Mouse (Mus musculus) spleen, adult 18-20 months (tissue): ENCODE data around the gene Hist1h2be.
"Not testable (repeated sequence)": the region's sequence is repeated elsewhere in the genome, so short reads cannot be mapped to it uniquely, and the experiment has no call there.

Experiments
- DNase-seq, 2 experiments: peaks; one replicate each; pipeline ENCODE4 v3.0.0; 2022; ENCODE audit warnings: mixed read lengths in 2 of 2

Hist1h2be gene

GRCm38 (mm10) chr13:23591886-23592285 lies 29.0 kb downstream of the Hist1h2be start:
- not testable (repeated sequence) for DNase-seq

GRCm38 (mm10) chr13:23591206-23591605 lies 29.7 kb downstream of the Hist1h2be start:
- no peak for DNase-seq

GRCm38 (mm10) chr13:23586940-23587225 lies 34.0 kb downstream of the Hist1h2be start:
- DNase-seq = no peak

DNA sequence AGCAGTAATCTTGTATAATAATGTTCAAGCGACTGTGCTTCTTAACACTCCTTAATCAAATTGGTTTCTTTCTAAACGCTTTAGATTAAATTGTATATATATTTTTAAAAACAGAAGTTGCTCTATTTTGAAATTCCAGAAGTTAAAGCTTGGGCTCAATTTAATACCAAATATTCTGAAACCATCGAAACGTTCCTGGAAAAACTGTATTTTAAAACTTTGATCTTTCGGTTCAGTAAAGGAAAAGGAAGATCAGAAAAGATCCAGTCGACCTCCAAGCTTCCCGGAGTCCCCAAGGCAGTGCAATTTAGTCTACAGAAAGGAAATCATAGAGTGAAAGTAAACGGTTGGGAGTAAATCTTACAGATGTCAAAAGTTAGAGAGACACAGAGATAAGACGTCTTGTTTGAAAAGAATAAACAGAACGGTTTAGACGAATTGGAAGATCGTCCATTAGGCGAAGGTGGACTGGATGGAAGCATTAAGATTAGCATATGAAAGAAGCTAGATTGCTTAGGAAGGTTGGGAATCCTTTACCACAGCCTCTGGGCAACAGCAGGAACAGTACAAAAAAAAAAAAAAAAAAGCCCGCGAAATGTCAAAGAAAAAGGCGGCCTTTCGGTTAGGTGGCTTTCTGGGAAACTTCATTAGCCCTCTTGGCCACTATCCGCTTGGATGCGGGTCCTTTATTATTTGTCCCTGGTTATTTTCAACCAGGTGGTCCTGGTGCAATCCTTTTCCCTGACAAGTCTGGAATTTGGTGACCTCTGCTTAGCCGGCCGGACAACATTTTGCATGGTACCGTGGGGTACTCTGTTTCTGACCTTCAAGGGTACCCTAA lies 34.6 kb downstream of the Hist1h2be start:
- DNase-seq = no peak

DNA sequence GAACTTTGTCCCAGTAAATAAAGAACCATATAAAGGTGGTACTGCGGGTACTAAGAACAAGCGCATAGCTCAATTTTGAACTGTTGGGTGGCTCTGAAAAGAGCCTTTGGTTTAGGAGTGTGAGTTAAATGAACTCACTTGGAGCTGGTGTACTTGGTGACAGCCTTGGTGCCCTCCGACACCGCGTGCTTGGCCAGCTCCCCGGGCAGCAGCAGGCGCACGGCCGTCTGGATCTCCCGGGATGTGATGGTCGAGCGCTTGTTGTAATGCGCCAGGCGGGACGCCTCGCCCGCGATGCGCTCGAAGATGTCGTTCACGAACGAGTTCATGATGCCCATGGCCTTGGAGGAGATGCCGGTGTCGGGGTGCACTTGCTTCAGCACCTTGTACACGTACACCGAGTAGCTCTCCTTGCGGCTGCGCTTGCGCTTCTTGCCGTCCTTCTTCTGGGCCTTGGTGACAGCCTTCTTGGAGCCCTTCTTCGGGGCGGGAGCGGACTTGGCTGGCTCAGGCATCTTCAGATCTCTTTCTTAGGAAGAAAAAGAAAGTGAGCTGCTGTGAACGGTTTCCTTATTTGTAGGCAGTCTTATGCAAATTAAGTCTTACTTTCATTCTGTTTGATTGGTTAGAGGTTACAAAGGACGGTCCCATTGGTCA lies 35.4 kb downstream of the Hist1h2be start:
- peak; percentile 49 to 51 for DNase-seq

DNA sequence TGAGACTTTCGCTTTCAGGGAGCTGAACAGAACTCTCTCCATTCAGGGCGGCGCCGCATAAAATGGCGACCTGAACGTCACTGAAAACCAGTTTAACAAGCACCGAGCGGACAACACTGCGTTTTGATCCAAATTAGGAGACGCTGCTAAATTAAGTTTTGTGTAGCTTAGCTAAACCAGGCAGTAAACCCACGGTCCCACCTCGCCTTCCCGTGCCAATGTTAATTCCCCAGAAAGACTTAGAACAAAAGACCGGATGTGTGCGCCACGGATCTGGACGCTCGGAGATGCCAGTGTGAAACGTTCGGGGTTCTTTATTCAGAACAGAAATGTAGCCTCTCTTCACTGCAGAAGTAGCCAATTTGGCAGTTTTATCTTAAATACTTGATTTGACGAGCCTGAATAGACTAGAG lies 35.9 kb downstream of the Hist1h2be start:
- DNase-seq = peak; percentile 53 to 74

DNA sequence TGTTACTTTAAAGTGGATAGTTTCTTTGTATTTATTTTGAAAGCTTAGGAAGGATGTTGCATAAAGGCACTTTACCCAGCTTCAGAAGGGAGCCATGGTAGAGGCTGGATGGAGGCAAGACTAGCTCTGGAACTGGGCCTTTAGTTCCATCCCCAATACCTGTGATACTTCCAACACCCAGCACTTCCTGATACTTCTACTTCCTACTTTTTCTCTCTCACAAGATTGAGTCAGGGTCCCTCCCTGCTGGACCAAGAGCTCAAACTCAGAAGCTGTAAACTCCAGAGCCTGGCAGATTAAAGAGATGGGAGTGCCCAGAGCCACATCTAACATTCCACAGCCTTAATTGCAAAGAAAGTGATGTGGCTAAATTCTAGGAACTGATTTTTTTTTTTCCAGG lies 36.6 kb downstream of the Hist1h2be start:
- peak in 1 of 2 experiments; percentile 14 for DNase-seq

- no peak for DNase-seq
These were observed 37.4 kb downstream of the Hist1h2be start for GRCm38 (mm10) chr13:23583387-23584068.

DNA sequence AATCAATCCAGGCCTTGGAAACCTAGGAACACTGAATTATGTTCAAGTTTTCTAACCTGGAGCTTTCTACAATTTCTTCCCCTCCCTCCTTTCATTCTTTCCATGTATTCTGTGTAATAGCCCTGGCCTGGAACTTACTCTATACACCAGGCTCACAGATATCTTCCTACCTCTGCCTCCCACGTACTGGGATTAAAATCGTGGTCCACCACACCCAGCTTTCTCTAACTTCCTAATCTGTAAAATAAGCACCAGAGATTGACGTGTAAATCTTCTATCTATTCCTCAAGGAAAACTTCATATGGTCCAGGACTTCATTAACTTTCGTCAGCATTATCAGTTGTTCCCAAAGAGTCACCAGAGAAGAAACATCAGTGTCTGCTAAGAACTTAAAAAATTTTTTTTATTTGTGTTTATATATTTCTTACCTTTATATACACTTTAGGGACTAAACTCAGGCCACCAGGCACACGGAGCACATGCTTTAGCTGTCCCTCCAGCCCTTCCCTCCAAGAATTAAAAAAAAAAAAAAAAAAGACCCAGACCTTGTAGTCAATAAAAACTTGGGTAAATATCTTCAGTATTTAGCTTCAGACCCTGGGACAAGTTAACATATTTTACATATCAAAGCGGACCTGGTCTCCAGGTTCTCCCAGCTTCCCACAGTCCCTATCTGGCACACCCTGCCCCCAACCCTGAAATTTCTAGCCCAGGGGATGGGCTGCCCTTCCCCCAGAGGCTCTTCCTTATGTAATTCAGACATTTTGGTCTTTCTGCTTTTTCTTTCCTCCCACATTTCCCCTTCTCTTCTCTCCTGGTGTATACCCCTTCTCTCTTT lies 38.5 kb downstream of the Hist1h2be start:
- DNase-seq = no peak

DNA sequence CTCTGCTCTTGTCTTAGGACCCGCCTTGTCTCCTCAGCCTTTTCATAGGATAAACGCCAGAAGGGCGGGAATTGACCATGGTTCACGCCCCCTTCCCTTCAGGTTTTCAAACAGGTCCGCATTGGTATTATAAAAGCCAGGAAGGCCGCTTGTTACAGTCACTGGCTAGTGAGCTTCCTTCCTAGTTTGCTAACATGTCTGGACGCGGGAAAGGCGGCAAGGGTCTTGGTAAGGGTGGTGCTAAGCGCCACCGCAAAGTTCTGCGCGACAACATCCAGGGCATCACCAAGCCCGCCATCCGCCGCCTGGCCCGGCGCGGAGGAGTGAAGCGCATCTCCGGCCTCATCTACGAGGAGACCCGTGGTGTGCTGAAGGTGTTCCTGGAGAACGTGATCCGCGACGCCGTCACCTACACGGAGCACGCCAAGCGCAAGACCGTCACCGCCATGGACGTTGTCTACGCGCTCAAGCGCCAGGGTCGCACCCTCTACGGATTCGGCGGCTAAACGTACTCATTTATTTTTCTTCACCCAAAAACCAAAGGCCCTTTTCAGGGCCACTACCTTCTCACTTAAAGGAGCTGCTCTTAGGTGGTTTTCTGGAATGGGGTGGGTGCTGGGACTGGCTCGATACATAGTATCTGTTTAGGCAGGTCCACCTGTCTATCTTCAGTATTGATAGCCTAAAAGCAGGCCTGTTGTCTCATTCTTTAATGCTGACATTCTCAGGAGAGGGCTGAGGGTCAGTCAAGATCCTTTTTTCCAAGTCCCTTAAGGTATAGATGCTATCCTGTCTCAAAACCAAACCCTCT lies 39.3 kb downstream of the Hist1h2be start, which contains the start of gene Hist1h4d:
Gene Hist1h4d (plus strand): TSS at position 191 of the 811 bp plus-strand sequence.
- peak; percentile 86 to 90 for DNase-seq

- no peak for DNase-seq
These were observed 43.1 kb downstream of the Hist1h2be start for GRCm38 (mm10) chr13:23577835-23578234.

DNA sequence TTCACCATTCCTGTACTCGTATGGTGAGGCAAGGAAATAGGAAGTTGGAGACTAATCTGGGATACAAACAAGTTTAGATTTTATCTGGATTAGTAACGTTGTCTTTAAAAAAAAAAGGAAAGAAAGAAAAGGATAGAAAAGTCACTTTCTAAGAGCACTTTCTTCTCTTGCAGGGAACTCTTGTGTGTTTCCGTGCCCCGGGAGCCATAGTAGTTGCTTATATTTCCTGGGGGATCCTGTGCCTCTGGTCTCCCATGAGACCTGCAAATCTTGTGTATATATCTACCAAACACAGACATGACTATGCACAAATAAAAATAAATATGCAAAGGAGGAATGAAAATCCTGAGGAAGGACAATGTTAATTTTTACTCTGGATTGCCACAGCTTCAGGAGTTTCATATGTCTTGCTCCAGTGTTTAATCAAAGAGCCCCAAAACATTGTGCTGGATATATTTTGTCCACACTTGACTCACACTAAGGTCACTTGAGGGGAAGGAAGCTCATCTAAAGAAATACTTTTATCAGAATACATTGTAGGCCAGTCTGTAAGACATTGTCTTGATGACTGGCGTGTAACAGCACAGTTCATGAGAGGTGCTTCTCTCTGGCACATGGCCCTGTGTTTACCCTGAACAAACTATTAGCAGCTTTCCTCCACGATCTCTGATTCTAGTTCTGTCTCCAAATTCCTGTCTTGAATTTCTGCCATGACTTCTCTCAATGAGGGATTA lies 43.9 kb downstream of the Hist1h2be start:
- no peak for DNase-seq

DNA sequence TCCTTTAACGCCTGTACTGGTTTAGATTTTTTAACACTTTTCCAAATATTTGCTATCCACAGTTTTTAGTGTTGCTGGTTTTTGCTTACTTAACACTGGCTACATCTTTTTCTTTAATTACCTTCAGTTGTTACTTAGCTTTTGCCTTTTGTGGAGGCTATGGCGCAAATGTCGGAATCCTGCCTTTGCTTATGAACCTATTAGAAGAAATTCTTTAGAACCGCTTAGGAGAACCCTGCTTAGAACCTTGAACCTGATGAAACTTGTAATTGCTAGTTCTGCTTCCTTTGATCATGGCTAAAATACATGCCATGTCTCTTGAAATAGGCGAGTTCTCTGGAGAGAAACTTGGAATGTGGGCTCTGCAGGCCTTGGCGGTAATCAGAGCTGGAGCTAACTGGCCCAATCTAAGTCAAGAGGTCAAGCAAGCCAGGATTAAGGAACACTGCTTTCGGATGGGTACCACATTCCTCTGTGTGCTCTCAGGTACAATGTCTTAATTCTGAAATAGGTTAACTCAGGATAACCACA lies 44.5 kb downstream of the Hist1h2be start:
- no peak for DNase-seq

DNA sequence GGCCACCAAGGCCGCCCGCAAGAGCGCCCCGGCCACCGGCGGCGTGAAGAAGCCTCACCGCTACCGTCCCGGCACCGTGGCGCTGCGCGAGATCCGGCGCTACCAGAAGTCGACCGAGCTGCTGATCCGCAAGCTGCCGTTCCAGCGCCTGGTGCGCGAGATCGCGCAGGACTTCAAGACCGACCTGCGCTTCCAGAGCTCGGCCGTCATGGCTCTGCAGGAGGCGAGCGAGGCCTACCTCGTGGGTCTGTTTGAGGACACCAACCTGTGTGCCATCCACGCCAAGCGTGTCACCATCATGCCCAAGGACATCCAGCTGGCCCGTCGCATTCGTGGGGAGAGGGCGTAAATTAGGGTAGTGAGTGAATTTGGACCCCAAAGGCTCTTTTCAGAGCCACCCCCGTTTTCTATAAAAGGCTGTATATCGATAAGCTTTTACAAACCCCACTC lies 45.0 kb downstream of the Hist1h2be start:
- DNase-seq = not testable (repeated sequence)

- peak in 1 of 2 experiments; percentile 32 for DNase-seq
These were observed 45.6 kb downstream of the Hist1h2be start, which contains the start of gene Hist1h3d for GRCm38 (mm10) chr13:23575271-23575851. Hist1h3d (plus strand) TSS chr13:23575763.

DNA sequence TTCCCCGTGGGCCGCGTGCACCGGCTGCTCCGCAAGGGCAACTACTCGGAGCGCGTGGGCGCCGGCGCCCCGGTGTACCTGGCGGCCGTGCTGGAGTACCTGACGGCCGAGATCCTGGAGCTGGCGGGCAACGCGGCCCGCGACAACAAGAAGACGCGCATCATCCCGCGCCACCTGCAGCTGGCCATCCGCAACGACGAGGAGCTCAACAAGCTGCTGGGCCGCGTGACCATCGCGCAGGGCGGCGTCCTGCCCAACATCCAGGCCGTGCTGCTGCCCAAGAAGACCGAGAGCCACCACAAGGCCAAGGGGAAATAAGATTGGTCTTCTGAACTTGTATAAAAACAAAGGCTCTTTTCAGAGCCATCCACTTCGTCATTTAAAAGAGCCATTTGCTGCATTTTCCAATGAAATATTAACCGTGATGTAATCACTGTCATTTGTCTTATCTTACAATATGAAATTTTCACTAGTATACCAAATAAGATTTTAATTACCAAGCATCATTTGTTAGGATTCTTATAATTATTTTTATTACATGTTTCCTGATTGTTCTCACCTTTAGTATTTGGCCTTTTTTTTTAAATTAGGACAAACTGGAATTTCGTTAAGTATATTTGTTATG lies 46.3 kb downstream of the Hist1h2be start:
- DNase-seq = not testable (repeated sequence)

DNA sequence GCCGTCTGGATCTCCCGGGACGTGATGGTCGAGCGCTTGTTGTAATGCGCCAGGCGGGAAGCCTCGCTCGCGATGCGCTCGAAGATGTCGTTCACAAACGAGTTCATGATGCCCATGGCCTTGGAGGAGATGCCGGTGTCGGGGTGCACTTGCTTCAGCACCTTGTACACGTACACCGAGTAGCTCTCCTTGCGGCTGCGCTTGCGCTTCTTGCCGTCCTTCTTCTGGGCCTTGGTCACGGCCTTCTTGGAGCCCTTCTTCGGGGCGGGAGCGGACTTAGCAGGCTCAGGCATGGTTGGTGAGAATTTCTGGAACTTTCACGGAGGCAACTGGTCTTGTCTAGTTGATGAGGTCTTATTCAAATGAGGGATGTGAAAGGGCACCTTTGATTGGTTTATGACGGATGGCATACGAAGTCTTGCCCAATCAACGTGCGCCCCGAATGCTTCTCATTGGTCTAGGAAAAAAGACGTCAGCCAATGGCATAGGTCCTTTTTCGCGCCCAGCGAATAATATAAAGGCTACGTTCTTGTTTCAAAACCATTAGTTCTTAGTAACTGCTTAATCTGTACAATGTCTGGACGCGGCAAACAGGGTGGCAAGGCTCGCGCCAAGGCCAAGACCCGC lies 46.9 kb downstream of the Hist1h2be start, which contains the start of the genes Hist1h2bf and Hist1h2ad:
Gene Hist1h2bf (minus strand): TSS at position 299 of the 627 bp plus-strand sequence.
Gene Hist1h2ad (plus strand): TSS at position 484 of the 627 bp plus-strand sequence.
- DNase-seq = peak; percentile 72 to 77

GRCm38 (mm10) chr13:23573034-23573897 lies 47.7 kb downstream of the Hist1h2be start:
- not testable (repeated sequence) for DNase-seq
